Mouse (Mus musculus) MEL (cell line): Measurements from ENCODE around the gene Ssc5d.
A peak's percentile ranks its signal among the peaks of the same experiment; 100 is the strongest.

ENCODE experiments used
- CHD1 ChIP-seq: IDR thresholded peaks from 2 replicates; pipeline ENCODE4 v1.6.1; 2012; ENCODE audit warnings: low read depth, mild to moderate bottlenecking, inconsistent platforms, low read length, improper control_type of control experiment
- CHD2 ChIP-seq: IDR thresholded peaks from 2 replicates; pipeline ENCODE4 v1.6.1; 2011; ENCODE audit warnings: low read length, improper control_type of control experiment
- CTCF ChIP-seq, 3 experiments: IDR thresholded peaks in 2 of 3; conservative IDR thresholded peaks in 1 of 3; 2 replicates each; pipeline ENCODE4 v1.5.1; 2011 to 2012; ENCODE audit warnings: low read length in 3 of 3, low read depth in 2 of 3, mild to moderate bottlenecking in 2 of 3, improper control_type of control experiment in 1 of 3, inconsistent platforms in 1 of 3, mixed read lengths in 1 of 3, moderate library complexity in 1 of 3; ENCODE audit not compliant: control insufficient read depth in 1 of 3, insufficient read depth in 1 of 3, poor library complexity in 1 of 3, severe bottlenecking in 1 of 3
- EP300 ChIP-seq, 2 experiments: IDR thresholded peaks; 2 replicates each; pipeline ENCODE4 v1.6.1; 2011; ENCODE audit warnings: improper control_type of control experiment in 2 of 2, low read length in 2 of 2, low read depth in 1 of 2, mild to moderate bottlenecking in 1 of 2
- GATA1 ChIP-seq: IDR thresholded peaks from 2 replicates; pipeline ENCODE4 v1.6.1; 2011; ENCODE audit warnings: low read depth, low read length, improper control_type of control experiment
- MEF2A ChIP-seq: IDR thresholded peaks from 2 replicates; pipeline ENCODE4 v1.6.1; 2014; ENCODE audit warnings: low read depth, mild to moderate bottlenecking, inconsistent platforms, low read length, improper control_type of control experiment; ENCODE audit not compliant: poor library complexity, insufficient replicate concordance, severe bottlenecking; ENCODE audit errors: extremely low read depth
- POLR2A ChIP-seq, 2 experiments: IDR thresholded peaks; 2 replicates each; pipeline ENCODE4 v1.6.1; 2011 to 2012; ENCODE audit warnings: low read length in 2 of 2, mild to moderate bottlenecking in 2 of 2, control low read depth in 1 of 2, improper control_type of control experiment in 1 of 2, low read depth in 1 of 2, moderate library complexity in 1 of 2; ENCODE audit not compliant: control insufficient read depth in 1 of 2, insufficient read depth in 1 of 2, poor library complexity in 1 of 2
- USF1 ChIP-seq: IDR thresholded peaks from 2 replicates; pipeline ENCODE4 v1.6.1; 2014; ENCODE audit warnings: low read depth, mild to moderate bottlenecking, inconsistent platforms, low read length, improper control_type of control experiment, moderate library complexity

DNA sequence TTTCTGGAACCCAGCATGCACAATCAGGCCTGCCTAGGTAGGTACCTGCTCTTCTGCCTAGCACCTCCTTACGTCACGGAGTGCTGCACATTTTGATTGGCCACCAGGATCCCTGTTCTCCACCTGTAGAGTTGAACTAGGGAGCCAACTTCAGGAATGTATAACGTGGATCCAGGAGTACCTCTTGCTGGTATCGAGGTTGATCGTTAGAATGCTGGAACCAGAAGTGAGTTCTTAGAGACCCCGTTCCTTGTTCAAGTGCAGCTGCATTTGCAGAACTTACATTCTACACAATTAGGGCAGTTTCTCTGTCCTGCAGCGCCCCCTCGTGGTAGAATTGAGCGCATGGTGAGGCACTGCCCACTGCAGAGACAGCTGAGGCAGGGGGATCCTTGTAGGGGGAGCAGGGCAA, 14.5 kb downstream of the Ssc5d start:
- TF ChIP-seq GATA1, result no peak
- no peak for TF ChIP-seq CHD1
- TF ChIP-seq CHD2, result peak; percentile 69
- TF ChIP-seq CTCF (IDR thresholded peaks at IDR 0.05 in 2 of 3, conservative IDR thresholded peaks at IDR 0.05 in 1 of 3; ENCODE audit: control insufficient read depth in 1 of 3, insufficient read depth in 1 of 3, low read depth in 2 of 3, low read length in 3 of 3, poor library complexity in 1 of 3, severe bottlenecking in 1 of 3), result peak; percentile 73 to 93 (median 93)
- TF ChIP-seq POLR2A (IDR thresholded peaks at IDR 0.05; ENCODE audit: control insufficient read depth in 1 of 2, insufficient read depth in 1 of 2, low read depth in 1 of 2, low read length in 2 of 2, poor library complexity in 1 of 2), result no peak
- TF ChIP-seq EP300 (IDR thresholded peaks at IDR 0.05; ENCODE audit: low read depth in 1 of 2, low read length in 2 of 2), result no peak
- TF ChIP-seq MEF2A, result no peak
- TF ChIP-seq USF1, result no peak
